Mouse (Mus musculus) MEL (cell line): Measurements from ENCODE around the gene Thap3.

Experiments
- GATA1 ChIP-seq: IDR thresholded peaks from 2 replicates; pipeline ENCODE4 v1.6.1; 2011; ENCODE audit warnings: low read depth, low read length, improper control_type of control experiment
- MAX ChIP-seq: IDR thresholded peaks from 2 replicates; pipeline ENCODE4 v1.6.1; 2011; ENCODE audit warnings: low read length, improper control_type of control experiment
- POLR2A ChIP-seq, 2 experiments: IDR thresholded peaks; 2 replicates each; pipeline ENCODE4 v1.6.1; 2011 to 2012; ENCODE audit warnings: low read length in 2 of 2, mild to moderate bottlenecking in 2 of 2, control low read depth in 1 of 2, improper control_type of control experiment in 1 of 2, low read depth in 1 of 2, moderate library complexity in 1 of 2; ENCODE audit not compliant: control insufficient read depth in 1 of 2, insufficient read depth in 1 of 2, poor library complexity in 1 of 2
- SIN3A ChIP-seq: IDR thresholded peaks from 2 replicates; pipeline ENCODE4 v1.6.1; 2012; ENCODE audit warnings: low read length, improper control_type of control experiment, inconsistent platforms
- USF2 ChIP-seq, 2 experiments: IDR thresholded peaks; 2 replicates each; pipeline ENCODE4 v1.6.1; 2011 to 2012; ENCODE audit warnings: improper control_type of control experiment in 2 of 2, low read length in 2 of 2, borderline replicate concordance in 1 of 2, inconsistent platforms in 1 of 2, low read depth in 1 of 2, mild to moderate bottlenecking in 1 of 2; ENCODE audit not compliant: insufficient read depth in 1 of 2
- ZKSCAN1 ChIP-seq: IDR thresholded peaks from 2 replicates; pipeline ENCODE4 v1.6.1; 2012; ENCODE audit warnings: low read depth, mild to moderate bottlenecking, inconsistent platforms, low read length, improper control_type of control experiment, moderate library complexity

DNA sequence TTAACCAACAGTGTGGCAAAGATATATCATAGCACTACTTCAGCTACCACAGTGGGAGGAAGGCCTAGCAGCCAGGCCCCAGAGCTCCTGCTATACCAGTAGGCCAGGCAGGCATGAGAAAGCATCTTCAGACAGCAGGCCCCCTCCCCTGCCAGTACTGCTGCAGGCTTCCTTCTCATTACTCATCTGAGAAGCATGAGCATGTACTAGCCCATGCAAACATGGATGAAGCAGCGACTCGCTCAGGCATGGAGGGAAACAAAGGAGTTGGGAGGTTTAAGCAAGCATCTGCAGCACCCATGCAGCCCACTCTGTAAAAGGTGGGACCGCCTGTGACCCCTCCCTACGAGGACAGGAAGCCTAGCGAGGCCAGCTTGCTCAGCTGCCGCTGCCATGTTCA is 30.3 kb upstream of the Thap3 start:
- no peak for TF ChIP-seq USF2 (IDR thresholded peaks at IDR 0.05; ENCODE audit: borderline replicate concordance in 1 of 2, insufficient read depth in 1 of 2, low read depth in 1 of 2, low read length in 2 of 2)
- no peak for TF ChIP-seq POLR2A (IDR thresholded peaks at IDR 0.05; ENCODE audit: control insufficient read depth in 1 of 2, insufficient read depth in 1 of 2, low read depth in 1 of 2, low read length in 2 of 2, poor library complexity in 1 of 2)
- no peak for TF ChIP-seq ZKSCAN1
- no peak for TF ChIP-seq SIN3A
- TF ChIP-seq GATA1 = no peak
- TF ChIP-seq MAX = no peak
